Mouse (Mus musculus) limb, embryonic 14.5 days (tissue): ENCODE results near the gene Coro1c. TPM values are rescaled to one million over a fixed set of nuclear protein-coding genes. Genes with fewer than 3 reads are reported as not detected.
A peak's percentile ranks its signal among the peaks of the same experiment; 100 is the strongest.

Experiments used
- ATAC-seq: fragments of 200-750 bp; cut with Nextera tagmentation; 2 replicates; pipeline ENCODE4 v1.8.0; 2017; ENCODE audit warnings: low read depth, moderate number of reproducible peaks, moderate TSS enrichment; ENCODE audit not compliant: low FRiP score
- DNase-seq: peaks from one replicate; pipeline ENCODE4 v3.0.0-alpha.2; 2015; ENCODE audit warnings: low spot score
- H3K27ac ChIP-seq: fragments of 300-500 bp; sonication (generic); replicated peaks from 2 replicates; pipeline ENCODE4 v1.5.1; 2014; ENCODE audit warnings: low read depth, mild to moderate bottlenecking, low read length, moderate library complexity, mixed read lengths
- H3K27me3 ChIP-seq: fragments of 300-500 bp; sonication (generic); 2 replicates; pipeline ENCODE4 v1.6.1; 2014; ENCODE audit warnings: low read length, mixed read lengths; ENCODE audit not compliant: control insufficient read depth, insufficient read depth
- H3K36me3 ChIP-seq: fragments of 300-500 bp; sonication (generic); 2 replicates; pipeline ENCODE4 v1.6.1; 2014; ENCODE audit warnings: mild to moderate bottlenecking, low read length, moderate library complexity, mixed read lengths; ENCODE audit not compliant: control insufficient read depth, insufficient read depth
- H3K4me1 ChIP-seq: fragments of 300-500 bp; sonication (generic); 2 replicates; pipeline ENCODE4 v1.6.1; 2014; ENCODE audit warnings: antibody characterized with exemption, low read length, mixed read lengths; ENCODE audit not compliant: control insufficient read depth, insufficient read depth
- H3K4me2 ChIP-seq: fragments of 300-500 bp; sonication (generic); replicated peaks from 2 replicates; pipeline ENCODE4 v1.6.1; 2014; ENCODE audit warnings: low read depth, mild to moderate bottlenecking, low read length, moderate library complexity; ENCODE audit not compliant: severe bottlenecking
- H3K4me3 ChIP-seq: fragments of 300-500 bp; sonication (generic); replicated peaks from 2 replicates; pipeline ENCODE4 v1.5.1; 2014; ENCODE audit warnings: low read length
- H3K9ac ChIP-seq: fragments of 300-500 bp; sonication (generic); 2 replicates; pipeline ENCODE4 v1.6.1; 2014; ENCODE audit warnings: mild to moderate bottlenecking, low read depth, low read length, moderate library complexity; ENCODE audit not compliant: severe bottlenecking
- H3K9me3 ChIP-seq: fragments of 300-500 bp; sonication (generic); 2 replicates; pipeline ENCODE4 v1.6.1; 2016; ENCODE audit warnings: low read length; ENCODE audit not compliant: control insufficient read depth
- POLR2A ChIP-seq: fragments of 200-500 bp; IDR thresholded peaks from 2 replicates; pipeline ENCODE4 v1.8.0; 2012; ENCODE audit warnings: inconsistent platforms, mild to moderate bottlenecking, moderate library complexity, borderline replicate concordance; ENCODE audit not compliant: insufficient read depth, insufficient read length; ENCODE audit errors: extremely low read depth
- WGBS: fragments of 180-500 bp; shearing (Covaris S2); extraction: QIAGEN DNeasy Blood & Tissue Kit; methylation state at CpG from one replicate; pipeline ENCODE4 v1.1.7; 2014; 5-methylcytosine and 5-hydroxymethylcytosine counted together
- polyA plus RNA-seq, 2 experiments: library from polyadenylated mRNA; depleted of rRNA in 1 of 2; stranded (reverse) in 1 of 2; unstranded in 1 of 2; fragments of >200 nt; fragmentation: Nextera tagmentation in 1 of 2; extraction: Ambion mirVana in 1 of 2; gene quantifications; 2 replicates each; pipeline versions ENCODE4 v1.2.1 to v1.2.3; 2012 to 2014

Gene Coro1c
- 63.8 and 68.9 TPM in 2 replicates for polyA plus RNA-seq (2012; rRNA removed)
- 92.4 and 96.9 TPM in 2 replicates for polyA plus RNA-seq (2014; fragmentation: Nextera tagmentation; extraction: Ambion mirVana)

GRCm38 (mm10) chr5:113908592-113909441, at the start of gene Coro1c:
Coro1c (minus strand) TSS chr5:113908758.
- ATAC-seq = peak; percentile 89
- Histone ChIP-seq H3K27me3 (no peaks in the 10 kb centered on the region), H3K36me3 (no peaks in the 10 kb centered on the region), H3K9ac (peak within 1 kb of the TSS; percentile 78), H3K4me1 (peaks cover 7% of the 10 kb centered on the region), H3K4me3 (peak within 1 kb of the TSS; percentile 92), H3K27ac (peak within 1 kb of the TSS; percentile 82), H3K4me2 (peak within 1 kb of the TSS; percentile 69), H3K9me3 (no peaks in the 10 kb centered on the region)
- DNase-seq = peak; percentile 95
- TF ChIP-seq POLR2A = peak; percentile 59; the same call in 1 of the 2 replicates
- 1% methylated on average over 41 of the region's 68 CpGs for WGBS

- Histone ChIP-seq H3K36me3 (peaks cover 61% of the 10 kb centered on the region), H3K4me1 (no peaks in the 10 kb centered on the region), H3K9me3 (no peaks in the 10 kb centered on the region), H3K9ac (no peak overlapping the region), H3K27me3 (no peaks in the 10 kb centered on the region), H3K27ac (no peak overlapping the region), H3K4me3 (no peak overlapping the region), H3K4me2 (no peak overlapping the region)
- TF ChIP-seq POLR2A = no peak
- DNase-seq = peak; percentile 73
- ATAC-seq = peak; percentile 44; the same call in 1 of the 2 replicates
- 8% methylated on average over 4 of the region's 4 CpGs for WGBS
Observed at GRCm38 (mm10) chr5:113956510-113956909, 48.0 kb upstream of the Coro1c start.

GRCm38 (mm10) chr5:113955691-113956090, 47.1 kb upstream of the Coro1c start:
- DNase-seq = no peak
- no peak for ATAC-seq
- no peak for TF ChIP-seq POLR2A
- 87% methylated on average over 8 of the region's 8 CpGs for WGBS
- no peak overlapping the region for H3K4me2 ChIP-seq
- no peaks in the 10 kb centered on the region for H3K9me3 ChIP-seq
- no peaks in the 10 kb centered on the region for H3K4me1 ChIP-seq
- H3K9ac ChIP-seq = no peak overlapping the region
- H3K36me3 ChIP-seq = peaks cover 61% of the 10 kb centered on the region
- H3K27me3 ChIP-seq = no peaks in the 10 kb centered on the region
- no peak overlapping the region for H3K27ac ChIP-seq
- H3K4me3 ChIP-seq = no peak overlapping the region

- WGBS = 88% methylated on average over 5 of the region's 5 CpGs
- H3K4me2 ChIP-seq = no peak overlapping the region
Observed at GRCm38 (mm10) chr5:113955281-113955680, 46.7 kb upstream of the Coro1c start.

GRCm38 (mm10) chr5:113954421-113954820, 45.9 kb upstream of the Coro1c start:
- 10% methylated on average over 7 of the region's 7 CpGs for WGBS
- no peaks in the 10 kb centered on the region for H3K4me1 ChIP-seq
- no peaks in the 10 kb centered on the region for H3K9me3 ChIP-seq
- no peak overlapping the region for H3K4me3 ChIP-seq
- H3K4me2 ChIP-seq = no peak overlapping the region
- H3K27ac ChIP-seq = no peak overlapping the region
- peak; percentile 88 for DNase-seq
- H3K36me3 ChIP-seq = peaks cover 72% of the 10 kb centered on the region
- H3K9ac ChIP-seq = no peak overlapping the region
- no peaks in the 10 kb centered on the region for H3K27me3 ChIP-seq
- peak; percentile 53; the same call in 1 of the 2 replicates for ATAC-seq
- no peak for TF ChIP-seq POLR2A

More at GRCm38 (mm10) chr5:113955281-113955680, 46.7 kb upstream of the Coro1c start:
- Histone ChIP-seq H3K27ac (no peak overlapping the region), H3K4me1 (no peaks in the 10 kb centered on the region), H3K9ac (no peak overlapping the region), H3K27me3 (no peaks in the 10 kb centered on the region), H3K4me3 (no peak overlapping the region), H3K9me3 (no peaks in the 10 kb centered on the region), H3K36me3 (peaks cover 63% of the 10 kb centered on the region)
- ATAC-seq = no peak
- no peak for TF ChIP-seq POLR2A
- DNase-seq = no peak
